ENCODE assay signal across 10 mouse cellular contexts in genomic region chr7:112204380-112204963, GRCm38 (mm10). TPM values are rescaled to one million over a fixed set of nuclear protein-coding genes. Genes with fewer than 3 reads are reported as not detected.
DNase-seq lines count a peak whose midpoint lies in the region; ATAC-seq lines count a peak whose summit lies in the region.
"Had no signal": no experiment of that assay in that cellular context is flagged by ENCODE, and none has a peak within 500 bp of the region (broad histone marks: within the 10 kb centered on the region; RNA-seq: fewer than 3 reads in every experiment).

No protein-coding gene starts in this region.

- peak overlapping the region; percentile 0; the same call in 1 of the 2 replicates for H3K27ac ChIP-seq in kidney, embryonic 14.5 days (ENCODE audit: low read depth, low read length)
- H3K27ac ChIP-seq in heart, embryonic 16.5 days (ENCODE audit: low read length): peak overlapping the region; percentile 89
- H3K27ac ChIP-seq: midbrain, embryonic 12.5 days had no signal

- no peak overlapping the region for H3K4me3 ChIP-seq in kidney, embryonic 14.5 days (ENCODE audit: low read length)
- H3K4me3 ChIP-seq in heart, embryonic 16.5 days (ENCODE audit: low read length): no peak overlapping the region
- H3K4me3 ChIP-seq: midbrain, embryonic 12.5 days had no signal

- ATAC-seq in kidney, embryonic 14.5 days (ENCODE audit: low FRiP score, low TSS enrichment): no peak; the same call in 1 of the 2 replicates
- ATAC-seq in heart, embryonic 16.5 days (replicated peaks; ENCODE audit: extremely low read depth, insufficient read depth, low FRiP score): peak; percentile 38; the same call in 1 of the 2 replicates
- no peak for ATAC-seq in monocyte, adult 5-6 weeks (replicated peaks; ENCODE audit: insufficient number of reproducible peaks, low FRiP score, low TSS enrichment, poor library complexity, severe bottlenecking)

- no peak for DNase-seq in kidney, postnatal 10 days
- DNase-seq in 3134 (ENCODE audit: extremely low read depth, insufficient read length, low spot score): peak; percentile 87
- peak; percentile 75 for DNase-seq in Muller cell, postnatal 12 days (ENCODE audit: inconsistent ontology term)
- no peak for DNase-seq in c-Kit-positive CD71-positive TER-119-positive erythroid progenitor cells, embryonic 14.5 days (ENCODE audit: low spot score)
- no peak for DNase-seq in gastrocnemius, postnatal 10 days
- DNase-seq: gastrocnemius, postnatal 14 days had no signal

- H3K27me3 ChIP-seq in kidney, embryonic 14.5 days (ENCODE audit: control insufficient read depth, insufficient read depth, low read length): no peaks in the 10 kb centered on the region
- no peaks in the 10 kb centered on the region for H3K27me3 ChIP-seq in heart, embryonic 16.5 days (ENCODE audit: control insufficient read depth, insufficient read depth, low read length)
- H3K27me3 ChIP-seq: midbrain, embryonic 12.5 days had no signal

- 45% methylated on average over 6 of the region's 6 CpGs for WGBS in kidney, embryonic 14.5 days
- 20% methylated on average over 6 of the region's 6 CpGs for WGBS in heart, embryonic 16.5 days

- H3K4me1 ChIP-seq in kidney, embryonic 14.5 days (ENCODE audit: control insufficient read depth, insufficient read depth, low read length): no peaks in the 10 kb centered on the region; the same call in 1 of the 2 replicates
- H3K4me1 ChIP-seq in heart, embryonic 16.5 days (ENCODE audit: control insufficient read depth, insufficient read depth, low read length): peaks cover 25% of the 10 kb centered on the region
- H3K4me1 ChIP-seq: midbrain, embryonic 12.5 days had no signal

- no peaks in the 10 kb centered on the region for H3K9me3 ChIP-seq in kidney, embryonic 14.5 days (ENCODE audit: control insufficient read depth, low read length)
- H3K9me3 ChIP-seq in heart, embryonic 16.5 days (replicated peaks; ENCODE audit: control insufficient read depth, low read length): 0 out of 2 replicates have a peak, but pooled peaks cover 4% of the 10 kb centered on the region
- H3K9me3 ChIP-seq: midbrain, embryonic 12.5 days had no signal

- H3K9ac ChIP-seq in kidney, embryonic 14.5 days (ENCODE audit: low read depth, low read length): no peak overlapping the region
- no peak overlapping the region for H3K9ac ChIP-seq in heart, embryonic 16.5 days (ENCODE audit: low read length)
- H3K9ac ChIP-seq: midbrain, embryonic 12.5 days had no signal

- H3K36me3 ChIP-seq in kidney, embryonic 14.5 days (ENCODE audit: control insufficient read depth, insufficient read depth, low read length): no peaks in the 10 kb centered on the region
- no peaks in the 10 kb centered on the region for H3K36me3 ChIP-seq in heart, embryonic 16.5 days (ENCODE audit: control insufficient read depth, insufficient read depth)
- H3K36me3 ChIP-seq: midbrain, embryonic 12.5 days had no signal

- no peak overlapping the region for H3K4me2 ChIP-seq in kidney, embryonic 14.5 days (replicated peaks; ENCODE audit: low read depth, low read length)
- H3K4me2 ChIP-seq in heart, embryonic 16.5 days (ENCODE audit: low read depth, low read length): peak overlapping the region; percentile 29; the same call in 1 of the 2 replicates
- H3K4me2 ChIP-seq: midbrain, embryonic 12.5 days had no signal

RNA-seq across cellular contexts. Expression of gene Mical2, which starts 21.2 kb away (rescaled TPM):
- polyA plus RNA-seq in kidney, embryonic 14.5 days (2014; fragmentation: Nextera tagmentation; extraction: Ambion mirVana): 5.0 and 7.7 TPM in 2 replicates
- 128 and 145 TPM in 2 replicates for polyA plus RNA-seq in heart, embryonic 16.5 days (2015; fragmentation: Nextera tagmentation; extraction: Ambion mirVana)
- 0.75 to 3.9 TPM (median 1.6 TPM) in 3 replicates for total RNA-seq in monocyte, adult 5-6 weeks (2017)
- 10 to 100 TPM; 41.4 to 50.9 TPM for total RNA-seq in gastrocnemius, postnatal 10 days (2021)

RNA-seq across cellular contexts. Expression of gene Dkk3, which starts 45.6 kb away (rescaled TPM):
- 9.3 and 14.9 TPM in 2 replicates for polyA plus RNA-seq in kidney, embryonic 14.5 days (2014; fragmentation: Nextera tagmentation; extraction: Ambion mirVana)
- polyA plus RNA-seq in heart, embryonic 16.5 days (2015; fragmentation: Nextera tagmentation; extraction: Ambion mirVana): 73.8 and 91.0 TPM in 2 replicates
- not detected in 3 replicates for total RNA-seq in monocyte, adult 5-6 weeks (2017)
- 10 to 100 TPM; 10.9 to 13.7 TPM for total RNA-seq in gastrocnemius, postnatal 10 days (2021)

Comparison
In these comparisons a context has a peak if more than half of its experiments do, and no peak if none do; other contexts are left out.
1. DNase-seq: peak in 3134 (single experiment) and Muller cell, postnatal 12 days (single experiment); none in kidney, postnatal 10 days (single experiment), c-Kit-positive CD71-positive TER-119-positive erythroid progenitor cells, embryonic 14.5 days (single experiment) and gastrocnemius, postnatal 10 days (single experiment).
2. RNA of gene Dkk3, which starts 45.6 kb away (total RNA-seq): 10.9 to 13.7 TPM in gastrocnemius, postnatal 10 days; not detected in monocyte, adult 5-6 weeks; every median in the first group is over 10 times any median in the second.